9 mouse cellular contexts compared by ENCODE assay signal in the genomic region with DNA sequence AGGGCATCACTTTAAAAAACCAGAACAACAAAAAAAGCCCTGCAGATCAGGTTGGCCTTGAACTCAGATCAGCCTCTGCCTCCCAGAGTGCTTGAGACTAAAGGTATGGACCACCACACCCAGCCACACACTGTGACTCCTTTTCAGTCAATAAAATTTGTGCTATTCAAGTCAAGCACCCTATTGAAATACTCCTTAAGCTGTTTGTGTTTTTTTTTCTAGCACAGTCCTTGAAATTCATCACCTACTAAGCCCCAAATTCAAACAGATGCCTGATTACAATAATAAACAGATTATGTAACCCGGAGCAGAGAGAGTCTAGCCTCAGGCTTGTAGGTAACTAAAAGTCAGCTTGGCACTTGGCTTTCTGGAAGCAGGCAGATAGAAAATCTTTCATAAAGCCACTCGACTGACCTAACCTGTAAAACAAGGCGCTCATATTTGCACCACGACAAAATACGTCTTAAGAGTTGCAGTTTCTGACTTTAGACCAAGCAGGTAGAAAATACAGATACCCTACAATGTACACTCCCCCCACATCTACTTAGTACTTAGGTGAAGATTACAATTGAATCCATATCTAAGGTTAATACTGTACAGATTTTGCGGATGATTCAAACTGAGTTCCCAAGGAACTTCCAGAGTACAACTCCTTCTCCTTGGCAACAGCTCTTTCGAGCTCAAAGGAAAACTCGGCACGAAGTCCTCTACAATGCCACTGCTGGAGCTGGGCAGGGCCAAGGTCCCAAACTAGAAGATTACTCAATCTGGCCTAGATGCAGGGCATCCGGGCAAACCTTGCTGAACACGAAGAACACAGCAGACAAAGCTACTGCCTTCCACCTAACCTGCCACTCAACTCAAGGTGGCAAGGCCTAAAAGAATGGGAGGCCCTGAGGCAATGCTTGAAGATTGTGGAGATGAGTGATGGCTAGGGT. TPM values are rescaled to one million over a fixed set of nuclear protein-coding genes. Genes with fewer than 3 reads are reported as not detected.
DNase-seq lines count a peak whose midpoint lies in the region; ATAC-seq lines count a peak whose summit lies in the region.
"Had no signal": no experiment of that assay in that cellular context is flagged by ENCODE, and none has a peak within 500 bp of the region (broad histone marks: within the 10 kb centered on the region; RNA-seq: fewer than 3 reads in every experiment).

No protein-coding gene starts in this region.

- H3K9ac ChIP-seq in hindbrain, embryonic 11.5 days (ENCODE audit: low read depth, low read length) = no peak overlapping the region
- no peak overlapping the region for H3K9ac ChIP-seq in hindbrain, embryonic 12.5 days
- H3K9ac ChIP-seq in liver, embryonic 12.5 days = peak overlapping the region; percentile 96; the same call in 1 of the 2 replicates
- H3K9ac ChIP-seq: limb, embryonic 15.5 days had no signal

- no peaks in the 10 kb centered on the region for H3K9me3 ChIP-seq in hindbrain, embryonic 10.5 days
- H3K9me3 ChIP-seq in hindbrain, embryonic 11.5 days (ENCODE audit: control insufficient read depth, low read length) = no peaks in the 10 kb centered on the region
- H3K9me3 ChIP-seq in hindbrain, embryonic 12.5 days (replicated peaks) = no peaks in the 10 kb centered on the region
- no peaks in the 10 kb centered on the region for H3K9me3 ChIP-seq in liver, embryonic 12.5 days (replicated peaks)
- H3K9me3 ChIP-seq: limb, embryonic 15.5 days had no signal

- no peak for ATAC-seq in hindbrain, embryonic 11.5 days (ENCODE audit: low FRiP score)
- no peak for ATAC-seq in hindbrain, embryonic 12.5 days (ENCODE audit: low FRiP score)
- no peak for ATAC-seq in liver, embryonic 12.5 days

- peaks cover 13% of the 10 kb centered on the region for H3K27me3 ChIP-seq in hindbrain, embryonic 10.5 days (ENCODE audit: insufficient read depth, poor library complexity, severe bottlenecking)
- H3K27me3 ChIP-seq in hindbrain, embryonic 11.5 days (ENCODE audit: control insufficient read depth, insufficient read depth, low read length) = no peaks in the 10 kb centered on the region; the same call in 1 of the 2 replicates
- H3K27me3 ChIP-seq in hindbrain, embryonic 12.5 days = peaks cover 6% of the 10 kb centered on the region; the same call in 1 of the 2 replicates
- no peaks in the 10 kb centered on the region for H3K27me3 ChIP-seq in liver, embryonic 12.5 days (replicated peaks)

- peaks cover 36% of the 10 kb centered on the region for H3K4me1 ChIP-seq in hindbrain, embryonic 10.5 days (replicated peaks)
- no peaks in the 10 kb centered on the region for H3K4me1 ChIP-seq in hindbrain, embryonic 11.5 days (replicated peaks; ENCODE audit: control insufficient read depth, insufficient read depth, low read length)
- peaks cover 25% of the 10 kb centered on the region for H3K4me1 ChIP-seq in hindbrain, embryonic 12.5 days
- H3K4me1 ChIP-seq in liver, embryonic 12.5 days = peaks cover 67% of the 10 kb centered on the region

- WGBS in hindbrain, embryonic 10.5 days = 84% methylated on average over 11 of the region's 11 CpGs
- 83% methylated on average over 11 of the region's 11 CpGs for WGBS in hindbrain, embryonic 11.5 days
- WGBS in hindbrain, embryonic 12.5 days = 81% methylated on average over 11 of the region's 11 CpGs
- 76% methylated on average over 11 of the region's 11 CpGs for WGBS in liver, embryonic 12.5 days (ENCODE audit: insufficient replicate concordance)

- no peak overlapping the region for H3K4me2 ChIP-seq in hindbrain, embryonic 11.5 days (replicated peaks; ENCODE audit: low read depth, low read length)
- H3K4me2 ChIP-seq in hindbrain, embryonic 12.5 days (replicated peaks) = peak overlapping the region; percentile 60
- peak overlapping the region; percentile 93 for H3K4me2 ChIP-seq in liver, embryonic 12.5 days

- H3K27ac ChIP-seq in hindbrain, embryonic 10.5 days = peak overlapping the region; percentile 26; the same call in 1 of the 2 replicates
- no peak overlapping the region for H3K27ac ChIP-seq in hindbrain, embryonic 11.5 days (ENCODE audit: low read depth, low read length)
- H3K27ac ChIP-seq in hindbrain, embryonic 12.5 days = no peak overlapping the region
- H3K27ac ChIP-seq in liver, embryonic 12.5 days = no peak overlapping the region
- H3K27ac ChIP-seq: limb, embryonic 15.5 days had no signal

- peak overlapping the region; percentile 16; the same call in 1 of the 2 replicates for H3K4me3 ChIP-seq in hindbrain, embryonic 10.5 days
- H3K4me3 ChIP-seq in hindbrain, embryonic 11.5 days (ENCODE audit: low read depth, low read length) = no peak overlapping the region
- no peak overlapping the region for H3K4me3 ChIP-seq in hindbrain, embryonic 12.5 days
- peak overlapping the region; percentile 92; the same call in 1 of the 2 replicates for H3K4me3 ChIP-seq in liver, embryonic 12.5 days

- H3K36me3 ChIP-seq in hindbrain, embryonic 10.5 days = peaks cover 44% of the 10 kb centered on the region
- H3K36me3 ChIP-seq in hindbrain, embryonic 11.5 days (ENCODE audit: control insufficient read depth, insufficient read depth, low read length) = no peaks in the 10 kb centered on the region
- peaks cover 22% of the 10 kb centered on the region for H3K36me3 ChIP-seq in hindbrain, embryonic 12.5 days
- H3K36me3 ChIP-seq in liver, embryonic 12.5 days = peaks cover 46% of the 10 kb centered on the region

- no peak for DNase-seq in hindbrain, embryonic 10.5 days (ENCODE audit: low spot score)
- DNase-seq in hindbrain, embryonic 11.5 days (ENCODE audit: low spot score) = no peak
- DNase-seq in adrenal gland, postnatal 10 days = peak; percentile 64
- DNase-seq in thymus, postnatal 25 days = no peak
- DNase-seq in layer of hippocampus, adult 9-10 months (ENCODE audit: low spot score) = no peak
- DNase-seq in cerebellum, adult 11-12 months = no peak

RNA-seq across cellular contexts. Expression of a gene that starts 3.1 kb away (rescaled TPM):
- 490 and 579 TPM in 2 replicates for polyA plus RNA-seq in hindbrain, embryonic 10.5 days (2016; fragmentation: Nextera tagmentation; extraction: Ambion mirVana)
- 451 and 491 TPM in 2 replicates for polyA plus RNA-seq in hindbrain, embryonic 11.5 days (2014; fragmentation: Nextera tagmentation; extraction: Ambion mirVana)
- total RNA-seq in adrenal gland, postnatal 10 days (2021) = 100 to 1,000 TPM; 360 to 367 TPM
- 314 and 331 TPM in 2 replicates for polyA plus RNA-seq in hindbrain, embryonic 12.5 days (2016; fragmentation: Nextera tagmentation; extraction: Ambion mirVana)
- 467 and 508 TPM in 2 replicates for polyA plus RNA-seq in liver, embryonic 12.5 days (2016; fragmentation: Nextera tagmentation; extraction: Ambion mirVana)

Comparison
In these comparisons a context has a peak if more than half of its experiments do, and no peak if none do; other contexts are left out.
1. H3K4me3 ChIP-seq: peak in hindbrain, embryonic 10.5 days (single experiment) and liver, embryonic 12.5 days (single experiment); none in hindbrain, embryonic 11.5 days (single experiment) and hindbrain, embryonic 12.5 days (single experiment).